Mouse (Mus musculus): ENCODE measurements around the gene Gm8082.
"Not testable (repeated sequence)": the region's sequence is repeated elsewhere in the genome, so short reads cannot be mapped to it uniquely, and the experiment has no call there.

The Gm8082 gene

DNA sequence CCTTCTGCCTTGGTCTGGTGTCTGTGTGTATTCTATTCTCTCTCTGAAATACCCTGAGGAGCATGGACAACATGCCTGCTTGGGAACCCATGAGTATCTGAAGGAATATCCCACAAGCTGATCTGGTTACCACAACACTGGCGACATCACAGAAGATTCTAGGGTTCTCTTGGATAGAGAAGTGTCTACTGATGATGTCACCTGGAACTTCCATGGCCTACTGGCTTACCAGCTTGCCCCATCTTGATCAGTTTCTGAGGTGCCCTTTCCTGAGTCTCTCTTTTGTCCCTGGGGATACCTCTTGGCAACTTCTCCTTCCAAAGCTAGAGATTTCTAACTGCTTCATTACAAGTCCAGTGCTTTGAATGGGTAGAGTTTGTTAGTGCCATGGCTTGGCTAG, at the start of gene Gm8082:
Gene Gm8082 (minus strand): TSS at position 101 of the 400 bp plus-strand sequence.
- DNase-seq (ENCODE audit: inconsistent age in 2 of 2, low spot score in 1 of 2): not testable (repeated sequence)

DNA sequence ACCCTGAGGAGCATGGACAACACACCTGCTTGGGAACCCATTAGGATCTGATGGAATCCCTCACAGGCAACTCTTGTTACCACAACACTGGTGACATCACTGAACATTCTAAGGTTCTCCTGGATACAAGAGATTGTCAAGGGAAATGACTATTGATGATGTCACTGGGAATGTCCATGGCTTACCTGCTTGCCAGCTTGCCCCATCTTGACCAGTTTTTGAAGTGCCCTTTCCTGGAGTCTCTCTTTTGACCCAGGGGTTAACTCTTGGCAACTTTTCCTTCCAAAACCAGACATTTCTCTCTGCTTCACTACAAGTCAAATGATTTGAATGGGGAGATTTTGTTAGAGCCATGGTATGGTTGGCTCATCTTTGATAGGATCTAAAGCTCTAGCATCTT, 22.1 kb upstream of the Gm8082 start, which contains the start of gene Gm10376:
Gene Gm10376 (minus strand): TSS at position 101 of the 400 bp plus-strand sequence.
- not testable (repeated sequence) for DNase-seq (ENCODE audit: inconsistent age in 2 of 2, low spot score in 1 of 2)
